Mouse (Mus musculus): ENCODE results near the gene Fubp3.

GRCm38 (mm10) chr2:31638581-31639465 is 66.4 kb downstream of the Fubp3 start:
- TF ChIP-seq POLR2A (IDR thresholded peaks at IDR 0.05; ENCODE audit: insufficient read depth, low read depth, low read length) (no peak), CTCF (IDR thresholded peaks at IDR 0.05) (no peak), EP300 (IDR thresholded peaks at IDR 0.05; ENCODE audit: insufficient read depth, low read depth, low read length) (no peak)
